Mouse (Mus musculus) layer of hippocampus, postnatal 14 days (tissue): ENCODE data around the gene Mxd4. TPM values are rescaled to one million over a fixed set of nuclear protein-coding genes. Genes with fewer than 3 reads are reported as not detected.

ENCODE experiments used
- DNase-seq, 2 experiments: peaks; one replicate each; pipeline ENCODE4 v3.0.0; 2021 to 2022; ENCODE audit warnings: low spot score in 2 of 2, mixed read lengths in 1 of 2
- long read RNA-seq, 2 experiments: library from polyadenylated mRNA; stranded (forward); transcript quantifications; one replicate each; pipeline ENCODE4 v2.0.0; 2021
- total RNA-seq, 2 experiments: library from RNA; stranded (reverse); gene quantifications; 2 replicates each; pipeline ENCODE4 v1.2.3; 2021

The Mxd4 gene
- total RNA-seq, result 10 to 100 TPM; 79.2 to 89.4 TPM
- long read RNA-seq, experiment 1, transcript Mxd4-201 (6 exons, 3,872 nt), result major isoform, 7 of 34 reads
- long read RNA-seq, experiment 1, partial matches to known transcripts, result 5 of 34 reads
- long read RNA-seq, experiment 1, other reads (novel, unspliced or antisense), result 22 of 34 reads
- long read RNA-seq, experiment 2, transcript Mxd4-201 (6 exons, 3,872 nt), result major isoform, 9 of 44 reads
- long read RNA-seq, experiment 2, partial matches to known transcripts, result 4 of 44 reads
- long read RNA-seq, experiment 2, other reads (novel, unspliced or antisense), result 31 of 44 reads

DNA sequence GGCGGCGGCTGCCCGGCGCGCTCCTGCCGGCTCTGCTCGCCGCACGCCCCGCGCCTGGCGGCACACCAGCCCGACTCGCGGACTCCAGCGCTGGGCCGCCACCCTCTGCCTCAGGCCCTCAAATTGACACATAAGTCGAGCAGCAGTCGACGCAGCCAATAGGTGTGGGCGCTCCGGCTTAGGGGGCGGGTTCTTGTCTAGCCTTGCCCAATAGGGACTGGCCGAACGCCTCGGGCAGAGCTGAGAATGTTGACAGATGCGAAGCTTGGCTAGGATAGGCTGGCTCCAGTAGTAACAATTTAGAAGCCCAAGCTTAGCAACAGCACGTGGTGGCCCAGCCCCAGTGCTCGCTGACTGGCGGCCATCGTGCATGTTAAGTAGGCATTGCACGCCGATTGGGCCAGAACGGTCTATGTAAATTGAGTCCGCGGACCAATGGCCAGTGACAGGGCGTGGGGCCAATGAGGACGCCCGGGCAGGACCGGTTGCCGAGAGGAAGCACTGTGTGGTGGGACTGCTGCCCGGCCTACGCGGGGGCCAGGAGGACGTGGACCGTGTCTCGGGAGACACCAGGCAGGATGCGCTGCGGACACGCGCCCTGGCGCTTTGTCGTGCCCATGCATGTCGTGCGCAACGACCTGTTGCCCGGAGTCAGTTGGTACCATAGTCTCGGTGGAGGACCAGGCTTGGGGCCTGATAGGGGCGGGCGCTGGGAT, at the start of gene Mxd4:
TSS of gene Mxd4 (minus strand) at position 120 of the 716 bp plus-strand sequence.
- DNase-seq, result peak; percentile 99 to 100

DNA sequence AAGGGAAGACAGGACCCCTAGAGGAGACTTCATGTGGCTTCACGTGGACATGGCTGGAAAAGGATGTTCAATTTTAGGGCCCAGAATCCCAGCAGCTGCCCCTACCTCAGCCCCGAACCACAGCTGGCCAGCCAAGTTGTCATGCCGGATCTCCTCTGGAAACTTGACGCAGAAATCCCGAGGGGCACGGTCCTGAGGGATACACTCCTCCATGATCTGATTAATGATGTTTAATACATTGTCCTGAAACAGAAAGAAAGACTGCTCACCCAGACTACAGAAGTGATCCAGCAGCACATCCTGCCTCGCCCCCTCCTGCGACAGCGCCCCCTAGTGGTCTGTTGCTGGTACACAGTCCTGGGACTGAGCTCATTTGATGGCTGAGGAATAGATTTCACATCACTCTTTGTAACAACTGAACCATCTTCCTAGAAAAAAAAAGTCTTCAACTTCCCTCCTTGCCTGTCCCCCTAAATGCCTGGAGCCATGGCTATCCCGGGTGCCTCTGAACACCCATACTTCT, 48.4 kb upstream of the Mxd4 start:
- DNase-seq, result no peak

DNA sequence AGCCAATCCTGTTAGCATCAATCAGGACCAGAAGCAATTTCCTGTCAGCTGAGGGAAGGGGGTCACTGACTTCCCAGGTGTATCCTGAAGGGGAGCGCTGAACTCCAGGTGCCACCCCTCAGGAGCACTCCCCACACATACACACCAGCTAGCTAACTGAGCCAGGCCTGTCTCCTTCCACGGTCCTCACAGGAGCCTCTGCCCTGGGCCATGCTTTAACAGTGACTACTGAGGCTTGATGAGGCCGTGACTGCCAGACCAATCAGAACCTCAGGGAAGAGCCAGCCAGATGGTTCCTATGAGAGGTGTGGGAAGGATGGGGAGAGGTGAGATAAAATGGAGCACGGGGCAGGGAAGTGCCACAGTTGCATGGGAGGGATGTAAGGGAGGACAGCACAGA, 47.5 kb upstream of the Mxd4 start:
- DNase-seq, result no peak

DNA sequence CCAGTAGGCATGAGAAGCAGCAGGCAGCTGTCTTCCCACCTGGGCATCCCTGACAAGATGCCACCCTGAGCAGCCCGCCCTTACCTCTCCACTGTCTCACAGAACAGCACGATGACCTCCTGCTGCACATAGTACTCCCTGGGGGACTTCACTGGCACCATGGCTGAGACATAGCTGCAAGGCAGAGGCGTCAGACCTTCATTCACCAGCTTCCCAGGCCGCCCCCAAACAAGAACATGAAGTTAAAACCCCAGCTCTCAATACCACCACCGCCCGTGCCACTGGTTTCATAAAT, 45.6 kb upstream of the Mxd4 start:
- no peak for DNase-seq

DNA sequence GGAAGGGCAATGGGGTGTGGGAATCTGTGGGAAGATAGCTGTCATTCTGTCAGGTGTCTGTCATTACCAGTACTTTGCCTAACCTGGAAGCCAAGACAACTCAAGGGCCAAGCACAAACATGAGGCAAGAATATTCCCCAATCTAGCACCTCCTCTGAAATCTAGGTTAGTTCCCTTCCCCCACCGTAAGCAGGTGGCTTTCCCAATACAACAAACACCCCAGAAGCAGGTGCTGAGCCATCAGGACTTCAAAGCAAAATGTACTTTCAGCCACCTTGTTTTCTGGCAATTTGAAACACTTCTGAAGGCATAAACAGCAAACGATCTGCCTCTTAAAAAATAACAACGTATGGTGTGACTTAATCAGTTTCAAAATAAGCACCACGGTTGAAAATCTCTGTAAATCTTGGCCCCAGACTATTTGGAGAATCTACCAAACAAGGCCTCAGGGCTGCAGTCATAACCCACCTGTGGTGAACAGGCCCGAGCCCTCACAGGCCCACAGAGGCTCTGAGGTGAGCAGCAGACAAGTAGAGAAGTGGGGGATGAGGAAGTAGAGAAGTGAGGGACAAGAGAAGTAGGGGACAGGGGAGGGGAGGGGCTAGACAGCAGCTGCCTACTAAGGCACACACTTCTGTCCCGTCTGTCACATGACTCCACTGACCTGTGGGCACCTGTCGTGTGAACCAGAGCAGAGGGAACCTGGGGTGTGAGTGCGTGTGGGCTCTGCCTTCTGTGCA, 45.1 kb upstream of the Mxd4 start:
- DNase-seq, result no peak

DNA sequence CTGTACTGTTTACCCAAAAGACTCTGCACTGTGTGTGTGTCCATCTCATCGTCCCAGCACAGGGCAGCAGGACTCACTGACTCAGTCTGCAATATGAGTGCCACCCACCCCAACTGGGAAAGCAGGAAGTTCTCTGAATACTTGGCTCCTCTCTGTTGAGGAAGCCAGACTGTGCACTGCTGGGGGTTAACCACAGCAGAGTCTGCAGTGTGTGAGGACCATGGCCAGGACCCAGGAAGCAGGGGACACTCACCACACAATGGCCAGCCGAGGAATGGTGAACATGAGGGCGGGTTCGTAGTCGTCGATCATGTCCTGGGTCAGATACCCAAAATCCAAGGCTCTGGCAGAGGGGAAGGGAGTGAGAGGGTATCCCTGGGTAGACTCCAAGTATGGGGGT, 44.4 kb upstream of the Mxd4 start:
- DNase-seq, result no peak

DNA sequence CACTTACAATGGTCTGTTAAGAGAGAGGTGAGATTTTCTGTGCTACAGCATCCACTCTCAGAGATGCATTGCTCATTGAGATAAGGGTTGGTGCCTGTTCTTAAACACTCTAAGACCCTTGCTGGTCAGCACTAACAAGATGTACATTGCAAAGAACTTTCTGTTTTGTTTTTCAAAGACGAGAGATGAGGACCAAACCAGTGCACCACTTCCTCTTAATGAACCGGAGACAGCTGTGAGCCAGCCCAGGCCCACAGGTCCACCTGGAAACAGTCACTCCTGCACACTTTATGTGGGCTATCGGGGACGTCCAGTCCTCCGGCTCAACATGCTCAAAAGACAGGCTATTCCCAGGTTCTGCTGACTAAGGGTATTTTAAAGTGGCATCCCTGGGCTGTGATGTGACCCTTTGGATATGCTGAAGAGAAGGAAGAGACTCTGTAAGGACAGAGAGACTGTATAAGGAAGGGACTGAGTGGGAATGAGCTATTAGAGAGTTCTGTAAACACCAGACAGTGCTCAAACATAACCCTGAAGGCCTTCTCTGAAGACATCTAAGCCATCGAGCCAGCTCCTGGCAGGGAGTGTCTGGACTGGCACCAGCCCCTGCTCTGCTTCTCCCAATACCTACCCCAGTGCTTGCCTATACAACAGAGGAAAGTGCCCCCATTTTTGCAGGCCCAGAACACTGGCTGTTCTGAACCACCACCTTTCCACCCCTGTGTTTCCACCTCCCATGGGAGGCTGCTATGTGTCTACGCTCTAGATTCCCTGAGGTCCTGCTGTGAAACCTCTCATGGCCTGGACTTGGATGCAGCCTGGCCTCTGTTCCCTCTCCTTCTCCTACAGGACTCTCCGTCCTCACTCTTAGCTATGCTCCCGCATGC, 43.3 kb upstream of the Mxd4 start:
- no peak for DNase-seq

DNA sequence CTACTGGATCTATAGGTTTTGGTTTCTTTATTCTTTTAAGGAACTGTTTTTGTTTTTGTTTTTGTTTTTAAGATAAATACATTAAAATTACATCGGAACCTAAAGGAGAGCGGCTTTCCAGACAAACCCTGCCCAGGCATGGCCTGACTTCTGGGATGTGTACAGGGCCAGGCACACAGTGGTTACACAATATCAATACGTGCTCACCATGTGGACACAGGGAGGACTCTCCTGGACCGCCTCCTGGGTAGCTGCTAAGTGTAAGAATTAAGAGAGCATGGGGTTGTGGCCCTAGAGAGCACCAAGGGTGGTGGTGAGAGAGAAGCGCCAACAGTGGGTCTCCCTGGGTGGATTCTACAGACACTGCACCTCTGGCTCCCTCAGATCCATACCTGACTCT, 42.0 kb upstream of the Mxd4 start:
- DNase-seq, result no peak

DNA sequence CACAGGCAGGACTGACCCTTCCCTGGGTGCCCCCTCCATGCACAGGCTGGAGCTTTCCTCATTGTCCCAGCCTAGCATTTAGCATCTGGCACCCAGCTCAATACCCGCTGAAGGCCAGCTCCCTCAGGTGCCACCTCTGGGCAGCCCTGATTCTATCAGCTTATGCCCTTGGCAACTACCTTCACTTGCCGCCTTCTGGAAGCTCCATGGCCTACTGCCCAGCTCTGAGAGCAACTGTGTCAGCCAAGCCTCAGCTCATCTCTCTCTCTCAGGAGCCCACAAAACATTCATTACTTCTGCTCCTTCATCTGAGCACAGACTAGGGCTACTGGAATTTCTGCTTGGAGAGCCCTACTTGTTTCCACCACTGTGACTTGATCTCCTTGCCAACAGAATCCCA, 38.0 kb upstream of the Mxd4 start:
- no peak for DNase-seq

DNA sequence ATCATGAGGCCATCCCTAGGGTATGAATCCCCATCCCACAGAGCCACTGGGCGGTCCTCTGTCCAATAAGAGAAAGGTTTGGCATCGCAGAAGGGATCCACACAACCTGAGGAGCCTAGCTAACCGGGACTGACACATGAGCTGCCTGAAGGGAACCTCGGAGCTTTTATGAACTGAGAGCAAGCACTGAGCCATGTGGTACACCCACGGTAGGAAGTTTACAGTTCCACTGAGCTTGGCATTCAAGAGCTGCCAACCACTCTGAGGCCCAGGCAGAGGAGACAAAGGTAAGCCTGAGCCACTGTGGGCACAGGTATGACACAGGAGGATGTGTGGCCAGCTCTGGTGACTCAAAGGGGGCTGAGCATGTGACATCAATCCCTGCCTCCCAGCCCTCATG, 37.0 kb upstream of the Mxd4 start:
- no peak for DNase-seq

DNA sequence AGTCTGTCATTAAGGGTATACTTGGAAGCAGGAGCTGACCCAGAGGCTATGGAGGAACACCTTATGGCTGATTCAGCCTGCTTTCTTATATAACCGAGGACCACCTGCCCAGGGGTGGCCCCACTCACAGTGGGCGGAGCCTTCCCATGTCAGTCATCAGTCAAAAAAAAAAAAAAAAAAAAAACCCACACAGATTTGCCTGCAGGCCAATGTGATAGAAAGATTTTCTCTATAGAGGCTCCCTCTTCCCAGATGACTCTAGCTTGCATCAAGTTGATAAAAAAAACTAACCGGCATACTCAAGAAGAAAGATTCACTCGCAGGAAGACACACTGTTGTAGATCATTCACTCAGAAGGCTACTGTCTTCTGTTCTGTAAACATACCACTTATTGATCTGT, 32.5 kb upstream of the Mxd4 start:
- no peak for DNase-seq

DNA sequence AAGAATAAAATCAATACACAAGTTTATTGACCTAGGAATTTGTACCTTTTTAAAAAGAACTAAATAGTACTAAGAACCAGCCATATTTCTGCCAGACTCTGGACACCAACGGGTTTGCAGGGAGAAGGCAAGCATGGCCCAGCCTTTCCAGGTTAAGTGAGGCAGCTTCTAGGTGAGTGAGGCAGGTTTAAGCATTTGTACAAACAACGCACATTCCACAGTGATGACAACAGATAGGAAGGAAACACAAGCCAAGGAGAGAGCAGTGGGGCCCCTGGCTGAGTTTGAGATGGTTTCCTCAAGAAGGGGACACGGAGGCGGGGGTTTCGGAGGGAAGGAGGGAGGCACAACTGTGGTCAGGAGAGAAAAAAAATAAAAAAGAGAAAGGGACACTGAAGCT, 31.2 kb upstream of the Mxd4 start:
- DNase-seq, result no peak

DNA sequence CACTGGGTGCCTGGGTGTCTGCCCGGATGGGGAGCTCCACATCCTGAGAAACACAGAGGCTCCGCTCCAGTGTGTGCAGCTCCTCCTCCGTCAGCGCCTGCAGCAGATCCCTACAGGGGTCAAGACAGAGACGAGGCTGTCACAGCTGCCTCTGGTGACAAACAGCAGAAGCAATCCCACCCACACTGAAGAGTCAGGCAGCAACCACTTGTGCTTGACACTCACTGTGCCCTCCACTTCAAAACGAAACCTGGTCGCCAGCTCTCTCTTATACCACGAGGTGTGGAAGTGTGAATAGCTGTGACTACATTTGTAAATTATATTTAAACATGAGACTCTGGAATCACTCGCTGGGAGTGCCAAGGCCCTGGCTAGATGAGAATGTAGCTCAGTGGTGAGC, 30.2 kb upstream of the Mxd4 start:
- no peak for DNase-seq

DNA sequence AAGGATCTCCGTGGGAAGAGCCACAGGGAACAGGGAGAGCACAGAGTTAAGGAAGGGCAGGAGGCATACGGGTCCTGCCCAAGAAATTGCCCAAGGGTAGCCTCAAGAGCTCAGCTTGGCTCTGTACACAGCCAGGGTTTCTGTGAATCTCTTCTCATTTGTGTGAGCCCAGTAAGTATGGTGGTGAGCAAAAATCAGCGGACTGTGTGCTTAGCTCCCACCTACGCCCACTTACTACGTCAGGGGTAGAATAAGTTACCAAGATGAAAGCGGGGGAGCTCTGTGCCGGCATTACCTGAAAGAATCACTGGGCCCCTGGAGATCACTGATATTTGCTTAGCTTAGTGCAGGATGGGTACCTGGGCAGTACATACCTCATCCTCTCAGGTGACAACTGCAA, 28.5 kb upstream of the Mxd4 start:
- DNase-seq, result no peak

DNA sequence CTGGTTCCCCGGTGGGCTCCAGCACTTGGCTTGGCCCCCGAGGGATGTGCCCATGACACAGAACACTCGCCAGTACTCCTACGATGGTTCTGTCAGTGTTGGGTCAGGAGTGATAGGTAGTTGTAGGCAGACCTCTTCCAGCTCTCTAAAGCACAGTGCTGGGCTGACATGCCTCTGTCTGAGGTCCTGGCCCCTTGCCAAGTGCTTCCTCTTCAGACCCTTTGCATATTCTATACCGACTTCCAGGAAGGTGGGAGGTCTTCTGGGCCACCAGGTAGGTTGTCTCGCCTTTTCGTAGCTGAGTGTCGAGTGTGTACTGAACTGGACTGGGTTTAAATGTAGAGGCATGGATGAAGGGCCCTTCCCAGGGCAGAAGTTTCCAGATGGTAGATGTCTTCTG, 26.1 kb upstream of the Mxd4 start:
- no peak for DNase-seq

DNA sequence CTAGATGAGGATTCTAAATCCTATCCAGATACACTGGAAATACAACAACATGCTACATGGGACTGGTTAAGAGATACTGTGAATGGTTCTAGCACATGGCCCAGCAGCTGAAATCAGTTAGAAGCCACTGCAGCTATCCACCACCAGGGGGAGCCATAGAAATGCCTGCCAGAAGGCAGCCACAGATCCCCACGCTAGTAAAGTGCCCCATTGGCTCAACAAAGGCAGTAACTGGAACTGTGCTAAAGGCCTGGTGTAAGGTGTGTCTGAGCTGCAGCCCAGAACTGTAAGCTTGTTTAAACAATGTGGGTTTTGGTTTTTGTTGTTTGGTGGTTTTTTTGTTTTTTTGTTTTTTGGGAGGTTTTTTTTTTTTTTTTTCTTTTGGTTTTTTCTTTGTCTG, 22.8 kb upstream of the Mxd4 start:
- peak; percentile 64 to 83 for DNase-seq

DNA sequence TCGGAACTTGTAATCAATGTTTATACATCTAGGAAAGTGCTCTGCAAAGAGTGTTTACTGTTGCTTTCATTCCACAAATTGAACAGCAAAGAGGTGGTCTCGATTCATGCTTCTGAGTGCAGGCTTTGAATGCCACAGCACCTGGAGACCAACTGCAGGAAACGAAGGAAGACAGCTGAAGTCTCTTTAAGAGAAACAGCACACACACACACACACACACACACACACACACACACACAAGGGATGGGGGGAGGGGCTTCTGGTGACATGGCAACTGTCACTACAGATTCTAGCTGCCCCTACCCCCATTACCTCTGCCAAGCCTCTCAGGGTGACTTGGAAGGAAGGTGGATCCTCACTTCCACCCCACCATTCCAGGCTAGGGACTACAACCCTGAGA, 20.0 kb upstream of the Mxd4 start:
- no peak for DNase-seq

DNA sequence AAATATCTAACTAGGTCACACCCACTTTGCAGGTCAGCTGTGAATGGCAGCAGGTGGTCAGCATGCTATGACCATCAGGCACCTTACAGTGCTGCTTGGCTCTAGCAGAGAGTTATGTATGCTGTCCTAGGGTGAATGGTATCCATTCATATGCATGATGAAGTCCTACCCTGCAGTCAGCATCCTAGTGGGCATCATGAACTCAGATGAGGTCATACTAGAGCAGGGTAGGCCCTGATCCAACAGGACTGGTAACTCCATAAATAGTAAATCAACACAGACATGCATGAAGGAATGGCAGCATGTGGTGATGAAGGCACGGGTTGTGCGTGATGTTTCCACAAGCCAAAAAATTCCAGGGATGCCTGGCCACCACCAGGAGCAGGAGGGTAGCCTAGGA, 18.3 kb upstream of the Mxd4 start:
- DNase-seq, result no peak

DNA sequence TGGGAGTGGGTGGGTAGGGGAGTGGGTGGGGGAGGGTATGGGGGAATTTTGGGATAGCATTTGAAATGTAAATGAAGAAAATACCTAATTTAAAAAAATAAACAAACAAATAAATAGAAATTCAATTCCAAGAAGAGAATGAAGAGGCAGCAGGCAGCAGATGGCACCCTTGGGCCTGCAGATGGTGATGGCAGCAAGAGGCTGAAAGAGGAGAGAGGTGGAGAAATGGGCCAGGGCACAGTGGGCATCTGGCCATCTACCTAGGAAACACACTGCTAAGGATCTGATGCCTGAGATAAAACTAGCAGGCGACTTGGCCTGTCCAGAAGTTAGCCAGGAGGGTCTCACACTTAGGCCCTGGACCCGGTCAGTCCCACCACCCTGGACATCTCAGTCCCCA, 17.4 kb upstream of the Mxd4 start:
- no peak for DNase-seq

DNA sequence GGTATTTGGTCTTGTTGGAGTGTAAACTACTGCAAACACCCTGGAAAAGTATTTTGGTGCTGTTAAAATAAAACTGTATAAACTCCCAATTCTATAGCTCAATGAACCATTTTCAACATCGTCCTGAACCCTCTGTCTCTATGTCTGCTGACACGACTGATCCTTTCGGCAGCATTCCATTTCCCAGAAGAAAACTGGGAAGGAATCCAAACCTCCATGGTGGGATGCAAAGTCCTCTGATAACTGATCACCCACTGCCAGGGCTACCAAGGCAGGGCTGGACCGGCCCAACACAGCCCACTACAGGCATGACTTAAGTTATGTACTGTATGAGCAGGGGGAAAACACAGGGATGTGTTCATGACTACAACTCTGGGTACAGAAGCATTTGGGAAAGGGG, 14.5 kb upstream of the Mxd4 start:
- no peak for DNase-seq

DNA sequence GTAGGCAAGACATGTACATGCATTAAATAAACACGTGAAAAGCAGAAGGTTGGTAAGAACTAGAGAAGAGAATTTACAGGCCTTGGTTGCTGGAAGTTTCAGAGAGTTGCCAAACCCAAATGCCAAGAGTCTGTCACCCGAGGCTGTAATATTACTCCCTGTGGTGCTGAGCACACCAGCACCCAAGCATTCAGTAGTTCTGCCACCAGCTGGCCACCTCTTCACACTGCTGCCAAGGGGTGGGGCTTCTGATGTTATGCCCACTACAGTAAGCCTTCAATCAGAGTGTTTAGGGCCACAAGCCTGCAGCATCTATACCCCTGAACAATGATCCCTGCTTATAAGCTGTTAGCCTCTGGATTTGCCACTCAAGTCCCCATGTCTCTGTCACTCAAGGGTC, 13.9 kb upstream of the Mxd4 start:
- no peak for DNase-seq
